Mouse (Mus musculus) adrenal gland (tissue): ENCODE results near the gene Ppfia1.

Experiments used
- intact Hi-C: fragments of 180-260 bp; cut with DNase I; formaldehyde crosslinking; loops from one replicate; pipeline ENCODE4 v1.15.1; 2025

Ppfia1 gene

GRCm38 (mm10) chr7:144552274-144552673 lies 1.3 kb downstream of the Ppfia1 start:
- intact Hi-C loops = no loop called here

- intact Hi-C loops = no loop called here
Measured at GRCm38 (mm10) chr7:144550811-144551210, 2.7 kb downstream of the Ppfia1 start.

- intact Hi-C loops = no loop called here
Measured at GRCm38 (mm10) chr7:144549904-144550566, 3.5 kb downstream of the Ppfia1 start.

- intact Hi-C loops = no loop called here
Measured at GRCm38 (mm10) chr7:144545231-144545630, 8.3 kb downstream of the Ppfia1 start.

- intact Hi-C loops = no loop called here
Measured at GRCm38 (mm10) chr7:144541351-144541750, 12.2 kb downstream of the Ppfia1 start.

- intact Hi-C loops = no loop called here
Measured at GRCm38 (mm10) chr7:144539146-144539545, 14.4 kb downstream of the Ppfia1 start.

- intact Hi-C loops = no loop called here
Measured at GRCm38 (mm10) chr7:144538030-144538644, 15.4 kb downstream of the Ppfia1 start.

- intact Hi-C loops = no loop called here
Measured at GRCm38 (mm10) chr7:144536367-144536766, 17.2 kb downstream of the Ppfia1 start.

- intact Hi-C loops = no loop called here
Measured at GRCm38 (mm10) chr7:144534773-144535172, 18.8 kb downstream of the Ppfia1 start.

GRCm38 (mm10) chr7:144531585-144532378 lies 21.7 kb downstream of the Ppfia1 start:
- intact Hi-C loops = no loop called here

GRCm38 (mm10) chr7:144529851-144530250 lies 23.7 kb downstream of the Ppfia1 start:
- intact Hi-C loops = no loop called here

GRCm38 (mm10) chr7:144527723-144528221 lies 25.8 kb downstream of the Ppfia1 start:
- intact Hi-C loops = no loop called here

GRCm38 (mm10) chr7:144526649-144527048 lies 26.9 kb downstream of the Ppfia1 start:
- intact Hi-C loops = no loop called here

- intact Hi-C loops = no loop called here
Measured at GRCm38 (mm10) chr7:144524427-144525191, 28.9 kb downstream of the Ppfia1 start.

GRCm38 (mm10) chr7:144523415-144523814 lies 30.1 kb downstream of the Ppfia1 start:
- intact Hi-C loops = no loop called here

- intact Hi-C loops = no loop called here
Measured at GRCm38 (mm10) chr7:144521927-144522326, 31.6 kb downstream of the Ppfia1 start.

GRCm38 (mm10) chr7:144519852-144520251 lies 33.7 kb downstream of the Ppfia1 start:
- intact Hi-C loops = no loop called here

GRCm38 (mm10) chr7:144516711-144517110 lies 36.8 kb downstream of the Ppfia1 start:
- intact Hi-C loops = no loop called here

GRCm38 (mm10) chr7:144509090-144509489 lies 44.4 kb downstream of the Ppfia1 start:
- intact Hi-C loops = loop anchor here (5.0 kb wide), 1 partner anchor 53 kb away; no protein-coding TSS in a partner anchor

GRCm38 (mm10) chr7:144506807-144507206 lies 46.7 kb downstream of the Ppfia1 start:
- intact Hi-C loops = loop anchor here (5.0 kb wide), 1 partner anchor 55 kb away; no protein-coding TSS in a partner anchor

- intact Hi-C loops = no loop called here
Measured at GRCm38 (mm10) chr7:144503959-144504358, 49.6 kb downstream of the Ppfia1 start.
